Mouse (Mus musculus): ENCODE results near the gene Slc25a51. TPM values are rescaled to one million over a fixed set of nuclear protein-coding genes. Genes with fewer than 3 reads are reported as not detected.

Slc25a51 gene
- 53.1 and 54.2 TPM in 2 replicates for polyA plus RNA-seq (2015; fragmentation: Nextera tagmentation; extraction: Ambion mirVana)

- Histone ChIP-seq H3K4me2 (replicated peaks) (peak within 1 kb of the TSS; percentile 89), H3K27ac (peak within 1 kb of the TSS; percentile 92), H3K36me3 (no peaks in the 10 kb centered on the region), H3K9ac (peak within 1 kb of the TSS; percentile 94), H3K27me3 (replicated peaks) (no peaks in the 10 kb centered on the region), H3K4me1 (replicated peaks) (peaks cover 24% of the 10 kb centered on the region; the same call in 1 of the 2 replicates), H3K4me3 (replicated peaks) (peak within 1 kb of the TSS; percentile 89), H3K9me3 (no peaks in the 10 kb centered on the region)
- under 1% methylated on average over 66 of the region's 67 CpGs for WGBS
- peak; percentile 94 for ATAC-seq
These were observed at the start of gene Slc25a51 for GRCm38 (mm10) chr4:45408427-45409132. TSS of gene Slc25a51 (minus strand) at chr4:45408766.

GRCm38 (mm10) chr4:45457543-45457942 lies 49.0 kb upstream of the Slc25a51 start:
- no peaks in the 10 kb centered on the region for H3K27me3 ChIP-seq (replicated peaks)
- no peak for ATAC-seq
- H3K9ac ChIP-seq: no peak overlapping the region
- H3K9me3 ChIP-seq: no peaks in the 10 kb centered on the region
- H3K4me2 ChIP-seq (replicated peaks): no peak overlapping the region
- WGBS: 92% methylated on average over 2 of the region's 2 CpGs
- peaks cover 43% of the 10 kb centered on the region for H3K4me1 ChIP-seq (replicated peaks)
- no peak overlapping the region for H3K27ac ChIP-seq
- H3K36me3 ChIP-seq: no peaks in the 10 kb centered on the region
- H3K4me3 ChIP-seq (replicated peaks): no peak overlapping the region

DNA sequence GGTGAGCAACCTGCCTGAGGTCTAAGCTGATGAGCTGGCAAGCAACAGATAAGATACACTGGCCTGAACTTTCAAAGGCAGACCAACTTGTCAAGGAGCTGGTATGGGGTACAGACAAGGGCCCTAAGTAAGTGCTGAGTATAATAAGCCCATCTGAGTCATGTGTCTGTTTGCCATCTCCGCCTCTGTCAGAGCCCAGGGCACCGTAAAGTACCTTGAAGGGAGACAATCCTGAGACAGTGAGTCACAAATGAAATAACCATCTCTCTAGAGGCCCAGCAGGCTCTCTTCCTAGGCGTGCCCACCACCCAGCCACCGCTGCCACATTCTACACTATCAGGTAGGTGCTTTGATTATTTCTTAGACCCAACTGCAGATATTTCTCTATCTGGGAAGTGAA lies 46.4 kb upstream of the Slc25a51 start:
- no peak for ATAC-seq
- H3K27me3 ChIP-seq (replicated peaks): no peaks in the 10 kb centered on the region
- no peak overlapping the region for H3K4me3 ChIP-seq (replicated peaks)
- 80% methylated on average over 4 of the region's 4 CpGs for WGBS
- peaks cover 52% of the 10 kb centered on the region for H3K4me1 ChIP-seq (replicated peaks)
- no peaks in the 10 kb centered on the region for H3K9me3 ChIP-seq
- no peak overlapping the region for H3K27ac ChIP-seq
- H3K4me2 ChIP-seq (replicated peaks): no peak overlapping the region
- H3K9ac ChIP-seq: no peak overlapping the region
- no peaks in the 10 kb centered on the region for H3K36me3 ChIP-seq

DNA sequence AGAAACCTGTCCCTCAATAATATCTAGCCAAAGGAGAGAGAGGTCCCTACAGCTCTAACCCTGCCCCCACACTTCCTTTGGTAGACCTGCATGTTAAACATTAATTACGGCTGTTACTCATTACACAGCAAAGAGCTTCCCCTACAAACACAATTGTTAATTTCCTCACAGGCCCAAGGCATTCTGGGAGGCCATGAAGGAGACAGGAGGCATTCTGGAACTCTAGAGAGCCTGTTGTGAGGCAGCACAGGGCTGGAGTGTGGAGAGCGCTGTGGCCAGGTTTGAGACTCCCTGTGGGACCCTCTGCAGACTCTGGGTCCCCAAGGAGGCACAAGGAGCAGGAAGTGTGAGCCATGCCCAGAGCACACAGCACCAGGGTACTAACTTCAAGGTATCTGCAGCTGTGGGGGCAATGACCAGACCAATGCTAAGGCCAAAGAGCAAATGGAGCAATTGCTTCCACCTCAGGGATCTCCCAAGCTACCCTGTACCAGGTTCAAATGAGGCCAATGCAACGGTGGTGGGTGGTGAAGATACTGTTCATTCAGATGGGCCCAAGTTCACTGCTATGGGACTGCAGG lies 44.8 kb upstream of the Slc25a51 start:
- no peaks in the 10 kb centered on the region for H3K27me3 ChIP-seq (replicated peaks)
- no peaks in the 10 kb centered on the region for H3K36me3 ChIP-seq
- peak; percentile 90 for ATAC-seq
- no peak overlapping the region for H3K9ac ChIP-seq
- H3K27ac ChIP-seq: peak overlapping the region; percentile 94
- H3K9me3 ChIP-seq: no peaks in the 10 kb centered on the region
- H3K4me2 ChIP-seq (replicated peaks): peak overlapping the region; percentile 52
- H3K4me3 ChIP-seq (replicated peaks): 0 out of 2 replicates have a peak overlapping the region, but pooled peaks have one; percentile 12
- 41% methylated on average over 3 of the region's 3 CpGs for WGBS
- peaks cover 40% of the 10 kb centered on the region for H3K4me1 ChIP-seq (replicated peaks)

DNA sequence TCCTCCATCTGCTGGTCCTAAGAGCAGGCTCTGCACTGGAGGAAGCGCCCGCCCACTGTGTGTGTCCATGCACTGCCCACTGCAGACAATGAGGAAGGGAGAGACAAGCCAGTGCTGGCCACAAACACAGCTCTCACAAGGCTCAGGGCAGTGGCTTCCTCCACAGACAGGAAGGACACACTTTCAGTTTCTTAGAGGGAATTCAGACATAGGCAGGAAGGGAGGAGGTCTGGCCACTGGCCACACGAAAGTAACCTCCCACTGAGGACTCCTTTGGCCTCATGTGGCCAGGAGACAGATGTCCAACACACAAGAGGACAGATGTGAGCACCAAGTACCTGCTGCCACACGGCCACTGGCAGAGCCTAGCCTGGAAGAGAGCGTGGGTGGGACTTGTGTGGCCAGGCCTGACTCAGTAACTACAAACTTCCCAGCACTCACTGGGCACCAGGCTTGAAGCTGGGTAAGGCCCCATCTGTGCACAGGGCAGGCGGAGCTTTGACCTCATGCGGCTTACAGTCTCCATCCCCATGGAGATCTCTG lies 44.1 kb upstream of the Slc25a51 start:
- Histone ChIP-seq H3K9ac (0 out of 2 replicates have a peak overlapping the region, but pooled peaks have one; percentile 23), H3K4me1 (replicated peaks) (peaks cover 40% of the 10 kb centered on the region), H3K4me2 (replicated peaks) (peak overlapping the region; percentile 52), H3K36me3 (no peaks in the 10 kb centered on the region), H3K9me3 (no peaks in the 10 kb centered on the region), H3K27ac (peak overlapping the region; percentile 94), H3K27me3 (replicated peaks) (no peaks in the 10 kb centered on the region), H3K4me3 (replicated peaks) (peak overlapping the region; percentile 12; the same call in 1 of the 2 replicates)
- 47% methylated on average over 7 of the region's 7 CpGs for WGBS
- ATAC-seq: peak; percentile 85

DNA sequence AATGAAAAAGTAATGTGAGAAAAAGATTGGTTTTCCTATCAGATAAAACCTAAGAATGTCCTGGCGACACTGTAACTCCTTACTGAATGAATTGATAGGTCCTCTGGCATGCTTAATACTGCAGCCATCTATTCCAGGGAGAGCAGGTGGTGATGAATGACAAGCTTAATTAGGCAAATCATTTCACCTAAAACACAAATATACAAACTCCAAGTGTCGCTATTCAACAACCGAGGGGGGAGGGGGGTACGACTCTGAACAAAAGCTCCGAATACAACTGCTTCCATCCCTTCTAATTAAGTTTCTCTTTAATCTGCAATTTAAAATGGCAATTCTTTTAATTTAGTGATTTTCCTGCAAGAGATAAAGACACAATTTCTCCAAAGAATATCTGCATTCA lies 40.4 kb upstream of the Slc25a51 start:
- 85% methylated on average over 5 of the region's 5 CpGs for WGBS
- no peak for ATAC-seq
- H3K9ac ChIP-seq: no peak overlapping the region
- no peak overlapping the region for H3K4me3 ChIP-seq (replicated peaks)
- H3K4me1 ChIP-seq (replicated peaks): peaks cover 27% of the 10 kb centered on the region
- H3K27me3 ChIP-seq (replicated peaks): no peaks in the 10 kb centered on the region
- no peak overlapping the region for H3K27ac ChIP-seq
- H3K9me3 ChIP-seq: no peaks in the 10 kb centered on the region
- H3K36me3 ChIP-seq: peaks cover 6% of the 10 kb centered on the region; the same call in 1 of the 2 replicates
- H3K4me2 ChIP-seq (replicated peaks): no peak overlapping the region

- H3K27me3 ChIP-seq (replicated peaks): no peaks in the 10 kb centered on the region
- 82% methylated on average over 7 of the region's 7 CpGs for WGBS
These were observed 39.9 kb upstream of the Slc25a51 start for GRCm38 (mm10) chr4:45448481-45448880.

DNA sequence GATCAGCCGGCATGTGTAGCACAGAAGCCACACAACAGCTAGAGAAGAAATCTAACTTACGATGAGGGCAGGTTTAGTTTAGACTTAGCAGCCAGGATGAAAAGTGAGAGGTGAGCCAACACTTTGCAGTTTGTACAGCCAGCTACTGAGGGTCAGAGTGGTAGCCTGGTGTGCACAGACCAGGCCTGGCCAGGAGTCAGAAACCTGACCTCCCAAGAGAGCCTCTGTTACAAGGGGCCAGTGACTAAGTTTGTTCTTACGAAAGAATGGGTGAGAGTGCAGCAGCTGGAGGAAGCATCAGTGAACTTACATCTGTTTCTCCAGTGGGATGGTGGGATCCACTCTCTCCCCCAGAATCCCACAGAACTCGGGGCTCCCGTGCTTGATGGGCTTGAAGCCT lies 38.6 kb upstream of the Slc25a51 start:
- Histone ChIP-seq H3K4me3 (replicated peaks) (no peak overlapping the region), H3K27ac (no peak overlapping the region), H3K4me1 (replicated peaks) (peaks cover 12% of the 10 kb centered on the region), H3K27me3 (replicated peaks) (no peaks in the 10 kb centered on the region), H3K9ac (no peak overlapping the region), H3K36me3 (peaks cover 6% of the 10 kb centered on the region; the same call in 1 of the 2 replicates), H3K9me3 (no peaks in the 10 kb centered on the region), H3K4me2 (replicated peaks) (no peak overlapping the region)
- no peak for ATAC-seq
- WGBS: 91% methylated on average over 5 of the region's 5 CpGs

More at GRCm38 (mm10) chr4:45448481-45448880, 39.9 kb upstream of the Slc25a51 start:
- Histone ChIP-seq H3K36me3 (peaks cover 6% of the 10 kb centered on the region; the same call in 1 of the 2 replicates), H3K4me1 (replicated peaks) (peaks cover 22% of the 10 kb centered on the region), H3K4me2 (replicated peaks) (no peak overlapping the region), H3K4me3 (replicated peaks) (no peak overlapping the region), H3K9me3 (no peaks in the 10 kb centered on the region), H3K27ac (no peak overlapping the region), H3K9ac (no peak overlapping the region)
- no peak for ATAC-seq

DNA sequence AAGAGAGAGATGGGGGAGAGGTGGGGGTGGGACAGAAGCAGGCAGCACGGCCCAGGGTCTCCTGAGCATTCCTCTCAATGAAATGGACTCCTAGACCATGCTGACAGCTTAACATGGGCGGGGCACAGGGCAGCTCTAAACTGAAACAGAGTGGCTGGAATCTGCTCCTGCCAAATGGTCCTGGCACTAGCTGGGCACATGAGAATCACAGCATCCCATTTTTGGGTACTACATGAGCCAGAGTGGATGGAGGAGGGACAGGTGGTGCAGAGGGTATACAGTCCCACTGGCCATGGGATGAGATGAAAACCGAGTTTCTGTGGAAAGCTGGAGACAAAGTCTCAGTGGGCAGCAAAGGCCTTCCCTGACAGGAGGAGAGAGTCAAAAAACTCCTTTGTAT lies 36.7 kb upstream of the Slc25a51 start:
- Histone ChIP-seq H3K9ac (no peak overlapping the region), H3K4me3 (replicated peaks) (no peak overlapping the region), H3K27ac (no peak overlapping the region), H3K9me3 (no peaks in the 10 kb centered on the region), H3K4me2 (replicated peaks) (no peak overlapping the region), H3K36me3 (peaks cover 9% of the 10 kb centered on the region; the same call in 1 of the 2 replicates), H3K4me1 (replicated peaks) (no peaks in the 10 kb centered on the region; the same call in 1 of the 2 replicates), H3K27me3 (replicated peaks) (no peaks in the 10 kb centered on the region)
- no peak for ATAC-seq
- WGBS: 68% methylated on average over 3 of the region's 3 CpGs

DNA sequence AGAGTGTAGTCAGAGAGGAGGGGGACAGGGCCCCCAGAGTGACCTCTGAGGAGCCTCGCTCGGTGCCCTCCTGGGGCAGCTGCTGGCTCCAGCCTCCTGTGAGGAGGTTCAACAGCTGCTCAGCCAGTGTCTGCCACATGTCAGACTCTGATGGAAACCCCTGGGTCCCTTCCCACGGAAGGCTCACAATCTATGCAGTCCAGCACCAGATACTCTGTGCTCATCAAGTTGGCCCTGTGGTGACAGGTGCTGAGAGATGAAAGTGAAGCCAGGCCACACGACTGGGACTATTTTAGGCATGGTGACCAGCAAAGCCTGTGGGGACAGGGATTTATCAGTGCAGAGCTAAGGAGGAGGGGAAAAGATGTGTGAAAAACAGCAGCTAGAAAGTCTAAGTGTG lies 36.2 kb upstream of the Slc25a51 start:
- no peak for ATAC-seq
- Histone ChIP-seq H3K27ac (no peak overlapping the region), H3K9ac (no peak overlapping the region)

GRCm38 (mm10) chr4:45443652-45444051 lies 35.1 kb upstream of the Slc25a51 start:
- H3K36me3 ChIP-seq: peaks cover 13% of the 10 kb centered on the region; the same call in 1 of the 2 replicates
- H3K27ac ChIP-seq: no peak overlapping the region
- H3K4me3 ChIP-seq (replicated peaks): no peak overlapping the region
- no peaks in the 10 kb centered on the region for H3K27me3 ChIP-seq (replicated peaks)
- no peak overlapping the region for H3K4me2 ChIP-seq (replicated peaks)
- H3K9ac ChIP-seq: no peak overlapping the region
- no peaks in the 10 kb centered on the region for H3K9me3 ChIP-seq
- H3K4me1 ChIP-seq (replicated peaks): peaks cover 10% of the 10 kb centered on the region
- WGBS: 76% methylated on average over 7 of the region's 7 CpGs
- ATAC-seq: no peak

More for the DNA sequence above, 36.2 kb upstream of the Slc25a51 start:
- H3K4me3 ChIP-seq (replicated peaks): no peak overlapping the region
- peaks cover 13% of the 10 kb centered on the region; the same call in 1 of the 2 replicates for H3K36me3 ChIP-seq
- H3K4me2 ChIP-seq (replicated peaks): no peak overlapping the region
- no peaks in the 10 kb centered on the region for H3K27me3 ChIP-seq (replicated peaks)
- H3K9me3 ChIP-seq: no peaks in the 10 kb centered on the region
- H3K4me1 ChIP-seq (replicated peaks): peaks cover 2% of the 10 kb centered on the region; the same call in 1 of the 2 replicates
- WGBS: 54% methylated on average over 4 of the region's 4 CpGs

DNA sequence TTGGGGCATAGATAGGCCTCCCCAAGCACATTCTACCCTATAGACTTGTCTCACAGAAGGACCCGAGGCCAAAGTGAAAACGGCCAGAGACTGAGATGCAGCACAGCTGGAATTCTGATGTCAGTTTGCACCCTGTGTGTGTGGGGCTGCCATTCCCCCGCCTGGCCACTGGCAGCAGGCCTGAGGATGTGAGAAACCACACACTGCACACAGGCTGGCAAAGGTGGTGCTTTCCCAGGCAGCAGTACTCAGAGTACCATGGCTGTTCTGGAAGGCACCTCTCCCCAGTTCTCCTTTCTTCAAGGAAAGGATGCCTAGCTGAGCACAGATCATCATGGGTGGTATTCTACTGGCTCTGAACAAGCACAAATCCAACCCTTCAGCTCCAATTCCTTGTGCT lies 33.7 kb upstream of the Slc25a51 start:
- Histone ChIP-seq H3K4me3 (replicated peaks) (no peak overlapping the region), H3K4me1 (replicated peaks) (peaks cover 18% of the 10 kb centered on the region), H3K36me3 (peaks cover 13% of the 10 kb centered on the region; the same call in 1 of the 2 replicates), H3K9ac (no peak overlapping the region), H3K27ac (no peak overlapping the region), H3K4me2 (replicated peaks) (no peak overlapping the region), H3K27me3 (replicated peaks) (no peaks in the 10 kb centered on the region), H3K9me3 (no peaks in the 10 kb centered on the region)
- no peak for ATAC-seq
- 61% methylated on average over 3 of the region's 3 CpGs for WGBS
